Mouse (Mus musculus): ENCODE measurements around the gene Pbsn. TPM values are rescaled to one million over a fixed set of nuclear protein-coding genes. Genes with fewer than 3 reads are reported as not detected.
A peak's percentile ranks its signal among the peaks of the same experiment; 100 is the strongest.

Pbsn gene
- polyA plus RNA-seq, 1 experiment: not detected

DNA sequence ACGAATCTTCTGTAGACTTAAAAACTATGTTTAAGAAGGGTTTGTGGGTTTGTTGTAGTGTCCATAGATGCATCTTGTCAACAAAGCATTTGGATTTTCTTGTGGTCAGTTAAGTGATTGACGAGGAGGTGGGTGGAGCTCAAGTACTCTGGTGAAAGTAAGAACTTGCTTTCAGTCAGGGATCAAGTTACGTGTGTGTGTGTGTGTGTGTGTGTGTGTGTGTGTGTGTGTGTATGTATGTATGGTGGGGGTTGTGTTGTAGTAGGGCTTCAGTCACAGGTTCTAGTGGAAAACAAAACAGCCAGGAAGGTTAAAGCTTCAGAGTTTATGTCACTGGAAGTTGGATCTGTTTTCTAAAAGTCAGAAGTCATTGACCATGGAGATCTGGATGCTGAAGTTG lies 53.9 kb downstream of the Pbsn start:
- no peaks in the 10 kb centered on the region for H3K27me3 ChIP-seq (ENCODE audit: control insufficient read depth, insufficient read depth, low read length)
- no peak for DNase-seq
- no peaks in the 10 kb centered on the region for H3K4me1 ChIP-seq (ENCODE audit: control insufficient read depth, insufficient read depth, low read length)
- no peak overlapping the region for H3K27ac ChIP-seq (ENCODE audit: insufficient read depth, low read length)
- no peak overlapping the region for H3K4me3 ChIP-seq (replicated peaks; ENCODE audit: insufficient read depth, low read depth, low read length)
- 78% methylated on average over 3 of the region's 3 CpGs for WGBS
- TF ChIP-seq POLR2A (IDR thresholded peaks at IDR 0.05; ENCODE audit: borderline replicate concordance, insufficient read depth, low read length) (no peak), CTCF (IDR thresholded peaks at IDR 0.05; ENCODE audit: borderline replicate concordance, insufficient read depth, low read depth, low read length) (no peak)

GRCm38 (mm10) chrX:77797801-77798200 lies 55.6 kb downstream of the Pbsn start:
- no peak for TF ChIP-seq CTCF (IDR thresholded peaks at IDR 0.05; ENCODE audit: borderline replicate concordance, insufficient read depth, low read depth, low read length)
- Histone ChIP-seq H3K27me3 (ENCODE audit: control insufficient read depth, insufficient read depth, low read length) (no peaks in the 10 kb centered on the region), H3K4me3 (replicated peaks; ENCODE audit: insufficient read depth, low read depth, low read length) (no peak overlapping the region), H3K4me1 (ENCODE audit: control insufficient read depth, insufficient read depth, low read length) (no peaks in the 10 kb centered on the region), H3K27ac (ENCODE audit: insufficient read depth, low read length) (no peak overlapping the region)
- no peak for DNase-seq

DNA sequence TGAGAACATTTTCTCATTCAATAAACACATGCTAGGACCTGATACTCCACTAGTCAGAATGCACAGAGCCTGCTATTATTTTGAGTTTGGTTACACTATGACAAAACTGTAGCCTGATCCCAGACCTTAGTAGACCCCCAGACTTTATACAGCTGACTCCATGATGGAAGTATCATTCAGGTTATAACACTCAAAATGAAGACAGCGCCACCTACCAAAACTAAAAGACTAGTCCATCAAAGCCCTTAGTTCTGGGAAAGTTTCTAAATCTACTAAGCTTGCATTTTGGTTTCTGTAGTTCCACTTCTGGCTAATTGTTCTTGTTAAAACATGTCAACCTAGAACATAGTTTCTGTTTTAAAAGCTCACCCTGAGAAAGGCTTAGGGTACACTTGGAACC lies 56.5 kb downstream of the Pbsn start:
- Histone ChIP-seq H3K27ac (ENCODE audit: insufficient read depth, low read length) (no peak overlapping the region), H3K4me1 (ENCODE audit: control insufficient read depth, insufficient read depth, low read length) (no peaks in the 10 kb centered on the region), H3K27me3 (ENCODE audit: control insufficient read depth, insufficient read depth, low read length) (no peaks in the 10 kb centered on the region), H3K4me3 (replicated peaks; ENCODE audit: insufficient read depth, low read depth, low read length) (no peak overlapping the region)
- WGBS: 84% methylated on average over 1 of the region's 1 CpGs
- TF ChIP-seq CTCF (IDR thresholded peaks at IDR 0.05; ENCODE audit: borderline replicate concordance, insufficient read depth, low read depth, low read length) (no peak), POLR2A (IDR thresholded peaks at IDR 0.05; ENCODE audit: borderline replicate concordance, insufficient read depth, low read length) (no peak)
- DNase-seq: no peak

DNA sequence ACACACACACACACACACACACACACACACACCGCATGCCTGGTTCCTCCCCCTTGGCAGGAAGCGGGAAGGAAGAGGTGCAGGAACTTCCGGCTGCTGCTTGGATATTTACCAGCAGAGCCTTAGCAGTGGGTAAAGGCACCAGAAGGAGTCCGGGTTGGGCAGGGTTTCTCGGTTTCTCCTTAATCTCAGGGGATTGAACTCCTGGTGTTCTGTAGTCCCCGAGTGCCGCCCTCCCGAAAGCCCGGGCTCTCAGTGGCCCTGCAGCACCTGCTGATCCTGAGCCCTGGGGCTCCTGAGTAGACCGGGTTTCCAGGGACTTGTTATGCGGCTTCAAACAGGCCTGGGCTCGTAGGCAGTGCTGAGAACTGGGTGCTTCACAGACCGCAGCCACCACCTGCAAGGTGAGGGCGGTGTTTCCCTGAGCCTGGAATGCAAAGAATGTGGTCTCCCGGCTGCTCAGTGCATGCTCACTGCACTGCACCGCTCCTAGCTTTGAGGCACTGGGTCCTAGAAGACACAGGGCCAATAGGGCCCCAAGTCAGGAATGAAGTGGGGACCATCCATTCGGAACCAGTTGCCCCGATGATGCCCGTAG lies 57.1 kb downstream of the Pbsn start, which contains the start of gene Prkx:
Gene Prkx, minus strand, starts transcription at position 41 of the 598 bp plus-strand sequence.
- Histone ChIP-seq H3K4me3 (replicated peaks; ENCODE audit: insufficient read depth, low read depth, low read length) (peak within 1 kb of the TSS; percentile 79), H3K4me1 (ENCODE audit: control insufficient read depth, insufficient read depth, low read length) (no peaks in the 10 kb centered on the region), H3K27ac (ENCODE audit: insufficient read depth, low read length) (peak within 1 kb of the TSS; percentile 80), H3K27me3 (ENCODE audit: control insufficient read depth, insufficient read depth, low read length) (no peaks in the 10 kb centered on the region)
- TF ChIP-seq CTCF (IDR thresholded peaks at IDR 0.05; ENCODE audit: borderline replicate concordance, insufficient read depth, low read depth, low read length) (no peak), POLR2A (IDR thresholded peaks at IDR 0.05; ENCODE audit: borderline replicate concordance, insufficient read depth, low read length) (peak; percentile 22; the same call in 1 of the 2 replicates)
- peak in 1 of 2 experiments; percentile 71 for DNase-seq
- WGBS: 10% methylated on average over 17 of the region's 19 CpGs

GRCm38 (mm10) chrX:77795858-77796174 lies 57.6 kb downstream of the Pbsn start:
- Histone ChIP-seq H3K4me3 (replicated peaks; ENCODE audit: insufficient read depth, low read depth, low read length) (peak overlapping the region; percentile 79), H3K27me3 (ENCODE audit: control insufficient read depth, insufficient read depth, low read length) (no peaks in the 10 kb centered on the region), H3K27ac (ENCODE audit: insufficient read depth, low read length) (peak overlapping the region; percentile 80), H3K4me1 (ENCODE audit: control insufficient read depth, insufficient read depth, low read length) (no peaks in the 10 kb centered on the region)
- TF ChIP-seq CTCF (IDR thresholded peaks at IDR 0.05; ENCODE audit: borderline replicate concordance, insufficient read depth, low read depth, low read length) (no peak), POLR2A (IDR thresholded peaks at IDR 0.05; ENCODE audit: borderline replicate concordance, insufficient read depth, low read length) (peak; percentile 57; the same call in 1 of the 2 replicates)
- DNase-seq: peak; percentile 89 to 90
- WGBS: 16% methylated on average over 29 of the region's 30 CpGs

DNA sequence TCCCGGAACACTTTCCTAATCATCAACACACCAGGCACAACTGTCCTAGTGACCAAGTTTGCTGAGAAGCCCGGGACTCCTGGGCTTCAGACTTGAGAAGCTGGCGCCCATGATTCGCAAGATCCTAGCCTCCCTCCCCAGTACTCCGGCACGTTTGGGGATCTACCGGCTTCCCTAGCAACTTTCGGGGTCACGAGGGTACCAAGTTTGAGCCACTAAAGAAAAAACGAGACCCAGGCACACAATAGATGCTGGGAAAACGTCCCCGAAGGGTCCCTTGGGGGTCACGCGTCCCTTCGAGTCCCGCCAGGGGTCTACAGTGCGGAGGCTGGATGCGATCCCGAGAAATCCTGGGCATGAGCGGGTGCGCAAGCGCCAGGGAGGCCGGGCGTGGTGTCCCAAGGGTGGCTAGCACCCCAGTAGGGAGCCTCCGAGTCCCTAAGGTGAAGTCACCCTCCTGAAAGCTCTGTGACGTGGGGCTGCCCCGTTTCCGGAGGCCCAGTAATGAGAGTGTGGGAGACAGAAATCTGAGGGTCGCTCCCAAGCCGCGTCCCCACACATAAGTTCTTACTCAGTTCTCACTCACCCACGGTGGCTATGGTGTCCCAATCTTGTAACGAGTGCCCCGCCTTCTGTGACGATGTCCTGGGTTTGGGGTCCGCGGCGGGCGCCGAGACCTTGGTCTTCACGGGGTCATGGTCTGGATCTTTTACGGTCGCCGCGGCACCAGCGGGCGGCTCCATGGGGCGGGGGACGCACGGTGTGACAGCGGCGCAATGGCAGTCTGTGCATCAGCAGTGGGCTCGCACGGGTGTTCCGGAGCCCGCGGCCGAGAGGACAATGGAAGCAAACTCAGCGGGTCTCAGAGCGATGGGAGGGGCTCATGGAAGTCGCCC lies 58.2 kb downstream of the Pbsn start:
- Histone ChIP-seq H3K4me3 (replicated peaks; ENCODE audit: insufficient read depth, low read depth, low read length) (peak overlapping the region; percentile 79), H3K27me3 (ENCODE audit: control insufficient read depth, insufficient read depth, low read length) (no peaks in the 10 kb centered on the region), H3K4me1 (ENCODE audit: control insufficient read depth, insufficient read depth, low read length) (no peaks in the 10 kb centered on the region), H3K27ac (ENCODE audit: insufficient read depth, low read length) (peak overlapping the region; percentile 66; the same call in 1 of the 2 replicates)
- TF ChIP-seq POLR2A (IDR thresholded peaks at IDR 0.05; ENCODE audit: borderline replicate concordance, insufficient read depth, low read length) (no peak), CTCF (IDR thresholded peaks at IDR 0.05; ENCODE audit: borderline replicate concordance, insufficient read depth, low read depth, low read length) (no peak)
- 8% methylated on average over 61 of the region's 61 CpGs for WGBS
- DNase-seq: no peak

- TF ChIP-seq POLR2A (IDR thresholded peaks at IDR 0.05; ENCODE audit: borderline replicate concordance, insufficient read depth, low read length) (no peak), CTCF (IDR thresholded peaks at IDR 0.05; ENCODE audit: borderline replicate concordance, insufficient read depth, low read depth, low read length) (no peak)
- Histone ChIP-seq H3K4me3 (replicated peaks; ENCODE audit: insufficient read depth, low read depth, low read length) (no peak overlapping the region), H3K27ac (ENCODE audit: insufficient read depth, low read length) (no peak overlapping the region), H3K27me3 (ENCODE audit: control insufficient read depth, insufficient read depth, low read length) (no peaks in the 10 kb centered on the region), H3K4me1 (ENCODE audit: control insufficient read depth, insufficient read depth, low read length) (no peaks in the 10 kb centered on the region)
- WGBS: 87% methylated on average over 3 of the region's 3 CpGs
- DNase-seq: no peak
Measured at GRCm38 (mm10) chrX:77788675-77789074, 64.7 kb downstream of the Pbsn start.

Other genes with a start within 250 kb of the Pbsn start
- 10.1 and 10.2 TPM in 2 replicates for gene Prkx, start 57.3 kb downstream of the Pbsn start, polyA plus RNA-seq (2012; rRNA removed)
- not detected in 2 replicates for gene Gm14744, start 11.1 kb upstream of the Pbsn start, polyA plus RNA-seq (2012; rRNA removed)
- not detected in 2 replicates for gene 5430402E10Rik, start 71.4 kb upstream of the Pbsn start, polyA plus RNA-seq (2012; rRNA removed)
- gene Obp1a, start 237.8 kb upstream of the Pbsn start, polyA plus RNA-seq (2012; rRNA removed): not detected in 2 replicates

Measured in cerebellum, adult 2 months (tissue).